Mouse (Mus musculus): ENCODE data around the gene C1ra. TPM values are rescaled to one million over a fixed set of nuclear protein-coding genes. Genes with fewer than 3 reads are reported as not detected.
"Not testable (repeated sequence)": the region's sequence is repeated elsewhere in the genome, so short reads cannot be mapped to it uniquely, and the experiment has no call there.

C1ra gene
- polyA plus RNA-seq, 1 experiment from 2014 or later: 0.19 TPM

GRCm38 (mm10) chr6:124547979-124548378, 35.8 kb downstream of the C1ra start:
- not testable (repeated sequence) for H3K36me3 ChIP-seq; ATAC-seq (ENCODE audit: insufficient number of reproducible peaks, low FRiP score); H3K4me1 ChIP-seq (replicated peaks); H3K4me3 ChIP-seq; H3K9ac ChIP-seq; H3K27me3 ChIP-seq (replicated peaks); H3K27ac ChIP-seq (ENCODE audit: poor library complexity, severe bottlenecking); H3K4me2 ChIP-seq
- 77% methylated on average over 3 of the region's 3 CpGs for WGBS
- peaks cover 19% of the 10 kb centered on the region for H3K9me3 ChIP-seq (replicated peaks)

- no peak overlapping the region for H3K4me2 ChIP-seq
- no peaks in the 10 kb centered on the region for H3K27me3 ChIP-seq (replicated peaks)
- H3K4me3 ChIP-seq: no peak overlapping the region
- H3K27ac ChIP-seq (ENCODE audit: poor library complexity, severe bottlenecking): no peak overlapping the region
- WGBS: 87% methylated on average over 3 of the region's 3 CpGs
- no peaks in the 10 kb centered on the region for H3K36me3 ChIP-seq
- H3K9ac ChIP-seq: no peak overlapping the region
- no peak for ATAC-seq (ENCODE audit: insufficient number of reproducible peaks, low FRiP score)
- H3K4me1 ChIP-seq (replicated peaks): no peaks in the 10 kb centered on the region
- H3K9me3 ChIP-seq (replicated peaks): peaks cover 19% of the 10 kb centered on the region
Observed at GRCm38 (mm10) chr6:124549023-124549550, 36.9 kb downstream of the C1ra start.

GRCm38 (mm10) chr6:124552766-124553165, 40.6 kb downstream of the C1ra start:
- Histone ChIP-seq H3K4me1 (replicated peaks) (no peaks in the 10 kb centered on the region), H3K4me3 (no peak overlapping the region), H3K27me3 (replicated peaks) (no peaks in the 10 kb centered on the region), H3K9ac (no peak overlapping the region), H3K27ac (ENCODE audit: poor library complexity, severe bottlenecking) (no peak overlapping the region), H3K9me3 (replicated peaks) (peaks cover 19% of the 10 kb centered on the region), H3K36me3 (no peaks in the 10 kb centered on the region), H3K4me2 (no peak overlapping the region)
- ATAC-seq (ENCODE audit: insufficient number of reproducible peaks, low FRiP score): no peak
- WGBS: 52% methylated on average over 22 of the region's 22 CpGs

GRCm38 (mm10) chr6:124555956-124556355, 43.8 kb downstream of the C1ra start:
- not testable (repeated sequence) for H3K9me3 ChIP-seq (replicated peaks); H3K4me1 ChIP-seq (replicated peaks); H3K27me3 ChIP-seq (replicated peaks); H3K4me2 ChIP-seq; H3K36me3 ChIP-seq; ATAC-seq (ENCODE audit: insufficient number of reproducible peaks, low FRiP score); H3K27ac ChIP-seq (ENCODE audit: poor library complexity, severe bottlenecking); H3K4me3 ChIP-seq; H3K9ac ChIP-seq
- 60% methylated on average over 2 of the region's 2 CpGs for WGBS

GRCm38 (mm10) chr6:124561156-124561555, 49.0 kb downstream of the C1ra start:
- H3K27me3 ChIP-seq (replicated peaks); H3K4me3 ChIP-seq; H3K27ac ChIP-seq (ENCODE audit: poor library complexity, severe bottlenecking); H3K4me1 ChIP-seq (replicated peaks); H3K9ac ChIP-seq; H3K9me3 ChIP-seq (replicated peaks); H3K4me2 ChIP-seq; H3K36me3 ChIP-seq; ATAC-seq (ENCODE audit: insufficient number of reproducible peaks, low FRiP score): not testable (repeated sequence)
- WGBS: 76% methylated on average over 4 of the region's 4 CpGs

GRCm38 (mm10) chr6:124561611-124562010, 49.4 kb downstream of the C1ra start:
- H3K4me3 ChIP-seq; H3K4me1 ChIP-seq (replicated peaks); H3K36me3 ChIP-seq; H3K4me2 ChIP-seq; H3K27me3 ChIP-seq (replicated peaks); H3K9me3 ChIP-seq (replicated peaks); ATAC-seq (ENCODE audit: insufficient number of reproducible peaks, low FRiP score); H3K27ac ChIP-seq (ENCODE audit: poor library complexity, severe bottlenecking); H3K9ac ChIP-seq: not testable (repeated sequence)
- 84% methylated on average over 2 of the region's 2 CpGs for WGBS

GRCm38 (mm10) chr6:124570026-124570425, 57.8 kb downstream of the C1ra start, which contains the start of gene C1rb:
Gene C1rb (plus strand): TSS chr6:124570294.
- Histone ChIP-seq H3K36me3 (no peaks in the 10 kb centered on the region), H3K27ac (ENCODE audit: poor library complexity, severe bottlenecking) (no peak within 1 kb of the TSS), H3K4me2 (peak within 1 kb of the TSS; percentile 45), H3K27me3 (replicated peaks) (no peaks in the 10 kb centered on the region), H3K4me3 (no peak within 1 kb of the TSS), H3K4me1 (replicated peaks) (peaks cover 6% of the 10 kb centered on the region; the same call in 1 of the 2 replicates), H3K9ac (no peak within 1 kb of the TSS), H3K9me3 (replicated peaks) (no peaks in the 10 kb centered on the region)
- no peak for ATAC-seq (ENCODE audit: insufficient number of reproducible peaks, low FRiP score)
- 1% methylated on average over 8 of the region's 8 CpGs for WGBS

Other genes with a start within 250 kb of the C1ra start
- gene Cd163, start 207.7 kb upstream of the C1ra start, polyA plus RNA-seq (2016; fragmentation: Nextera tagmentation; extraction: Ambion mirVana): not detected in 2 replicates
- gene Pex5, start 97.3 kb upstream of the C1ra start, polyA plus RNA-seq (2016; fragmentation: Nextera tagmentation; extraction: Ambion mirVana): 23.7 and 25.4 TPM in 2 replicates
- gene Clstn3, start 47.6 kb upstream of the C1ra start, polyA plus RNA-seq (2016; fragmentation: Nextera tagmentation; extraction: Ambion mirVana): 1.5 and 1.7 TPM in 2 replicates
- 0.31 and 0.41 TPM in 2 replicates for gene C1rl, start 19.3 kb upstream of the C1ra start, polyA plus RNA-seq (2016; fragmentation: Nextera tagmentation; extraction: Ambion mirVana)
- 0.49 TPM in 1 of 2 replicates, not detected in the other for gene C1s1, start 30.0 kb downstream of the C1ra start, polyA plus RNA-seq (2016; fragmentation: Nextera tagmentation; extraction: Ambion mirVana)
- not detected in 2 replicates for gene C1rb, start 57.9 kb downstream of the C1ra start, polyA plus RNA-seq (2016; fragmentation: Nextera tagmentation; extraction: Ambion mirVana)
- not detected in 2 replicates for gene C1s2, start 123.7 kb downstream of the C1ra start, polyA plus RNA-seq (2016; fragmentation: Nextera tagmentation; extraction: Ambion mirVana)
- gene Lpcat3, start 150.6 kb downstream of the C1ra start, polyA plus RNA-seq (2016; fragmentation: Nextera tagmentation; extraction: Ambion mirVana): 37.4 and 40.0 TPM in 2 replicates
- 105 and 107 TPM in 2 replicates for gene Emg1, start 199.8 kb downstream of the C1ra start, polyA plus RNA-seq (2016; fragmentation: Nextera tagmentation; extraction: Ambion mirVana)
- gene Phb2, start 199.9 kb downstream of the C1ra start, polyA plus RNA-seq (2016; fragmentation: Nextera tagmentation; extraction: Ambion mirVana): 345 and 349 TPM in 2 replicates
- 4.4 and 4.9 TPM in 2 replicates for gene Ptpn6, start 226.3 kb downstream of the C1ra start, polyA plus RNA-seq (2016; fragmentation: Nextera tagmentation; extraction: Ambion mirVana)
- 352 and 365 TPM in 2 replicates for gene Grcc10, start 229.0 kb downstream of the C1ra start, polyA plus RNA-seq (2016; fragmentation: Nextera tagmentation; extraction: Ambion mirVana)
- not detected in 2 replicates for gene Gm45234, start 243.6 kb downstream of the C1ra start, polyA plus RNA-seq (2016; fragmentation: Nextera tagmentation; extraction: Ambion mirVana)
- gene Atn1, start 244.1 kb downstream of the C1ra start, polyA plus RNA-seq (2016; fragmentation: Nextera tagmentation; extraction: Ambion mirVana): 9.5 and 10.2 TPM in 2 replicates